Mouse (Mus musculus) right cerebral cortex, postnatal 25 days (tissue): ENCODE data around the gene Sema6b.

ENCODE experiments used
- DNase-seq: peaks from one replicate; pipeline ENCODE4 v3.0.0; 2022

Gene Sema6b

DNA sequence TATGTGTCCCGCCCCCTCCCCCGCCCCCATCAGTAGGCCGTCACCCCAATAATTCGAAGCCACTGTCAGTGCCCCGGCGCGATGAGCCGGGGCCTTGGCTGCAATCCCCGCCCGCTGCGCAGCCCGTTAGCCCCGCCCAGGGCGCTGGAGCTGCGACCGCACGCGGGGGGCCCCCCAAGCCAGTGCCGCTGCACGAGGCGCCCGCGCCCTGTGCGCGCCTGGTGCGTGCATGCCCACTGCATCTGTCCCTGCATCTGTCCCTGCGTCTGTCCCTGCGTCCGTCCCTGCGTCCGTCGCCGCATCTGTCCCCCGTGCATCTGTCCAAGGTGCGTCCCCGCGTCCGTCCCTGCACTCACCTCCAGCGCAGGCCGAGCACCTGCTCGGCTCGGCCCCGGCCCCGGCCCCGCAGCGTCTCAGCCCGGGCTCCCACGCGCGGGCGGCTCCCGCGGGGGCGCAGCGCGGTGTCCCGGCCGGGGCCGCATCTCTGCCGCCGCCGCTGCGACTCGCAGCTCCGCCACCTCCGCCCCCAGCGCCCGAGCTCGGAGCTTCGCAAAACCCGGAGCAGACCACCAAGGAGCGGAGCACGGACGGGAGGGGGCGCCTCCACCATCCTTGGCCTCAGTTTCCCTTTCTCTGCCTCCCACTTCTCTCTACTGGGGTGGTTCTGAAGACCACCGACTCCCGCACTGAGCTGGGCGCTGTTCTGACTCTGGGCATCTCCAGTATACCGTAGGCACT, at the start of gene Sema6b:
Gene Sema6b (minus strand): TSS at position 486 of the 738 bp plus-strand sequence.
- DNase-seq = peak; percentile 86

DNA sequence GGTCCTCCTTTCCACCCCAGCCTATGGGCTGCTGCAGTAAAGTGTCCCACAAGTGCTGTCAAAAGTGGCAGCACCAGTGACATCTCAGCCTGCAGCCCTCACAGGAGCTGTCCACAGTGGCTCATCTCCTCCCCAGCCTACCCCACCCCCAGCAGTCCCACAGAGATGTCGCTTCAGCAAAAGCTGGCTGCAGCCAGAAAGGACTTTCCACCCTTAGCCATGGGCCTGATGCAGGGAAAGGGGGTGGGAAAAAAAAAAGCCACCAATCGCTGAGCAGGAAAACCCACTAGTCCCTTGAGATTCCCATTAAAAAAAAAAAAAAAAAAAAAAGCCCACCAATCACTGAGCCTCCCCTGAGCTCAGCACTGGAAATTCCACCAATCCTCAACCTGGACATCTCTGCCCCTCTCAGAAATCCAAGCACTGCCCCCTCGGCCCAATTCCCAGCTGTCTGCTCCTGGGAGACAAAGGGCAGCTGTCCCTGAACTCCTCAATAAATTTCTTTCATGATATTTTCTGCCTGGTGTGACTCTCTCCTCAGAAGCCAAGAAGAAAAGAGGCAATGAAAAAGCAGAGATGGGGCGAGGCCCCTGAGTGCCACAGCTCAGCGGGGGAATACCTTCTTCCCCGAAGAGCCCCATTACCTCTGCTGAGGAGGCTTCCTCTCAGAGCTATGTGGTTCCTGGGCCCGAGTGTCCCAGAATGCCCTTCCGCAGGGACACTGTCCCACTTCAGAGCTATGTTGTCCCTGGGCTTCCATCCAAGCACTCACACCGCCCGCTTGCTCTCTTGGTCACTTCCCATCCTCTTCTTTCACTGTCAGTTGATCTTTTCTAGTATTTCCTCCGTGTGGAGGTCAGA, 45.4 kb upstream of the Sema6b start:
- DNase-seq = peak; percentile 21

DNA sequence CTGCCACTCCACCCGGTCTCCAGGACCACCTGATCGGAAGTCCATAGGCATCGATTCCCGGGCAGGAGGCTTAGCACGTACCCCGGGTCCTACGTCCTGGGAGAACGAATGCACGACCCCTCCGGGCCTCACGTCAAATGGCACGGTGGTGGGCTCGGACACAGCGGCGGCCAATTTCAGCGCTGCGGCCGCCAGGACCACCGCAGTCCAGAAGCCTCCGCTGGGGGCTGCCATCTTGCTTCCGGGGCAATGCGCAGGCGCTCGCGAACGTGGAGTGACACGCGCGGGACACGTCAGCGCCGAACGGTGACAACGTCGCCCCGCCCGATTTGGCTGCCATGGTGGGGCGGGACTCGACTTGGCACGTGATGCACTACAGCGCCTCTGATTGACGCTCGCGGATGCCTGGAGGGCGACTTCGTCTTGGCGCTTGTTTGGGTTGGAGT, 43.5 kb upstream of the Sema6b start, which contains the start of gene Mydgf:
Gene Mydgf (minus strand): TSS at position 263 of the 446 bp plus-strand sequence.
- peak; percentile 96 for DNase-seq

DNA sequence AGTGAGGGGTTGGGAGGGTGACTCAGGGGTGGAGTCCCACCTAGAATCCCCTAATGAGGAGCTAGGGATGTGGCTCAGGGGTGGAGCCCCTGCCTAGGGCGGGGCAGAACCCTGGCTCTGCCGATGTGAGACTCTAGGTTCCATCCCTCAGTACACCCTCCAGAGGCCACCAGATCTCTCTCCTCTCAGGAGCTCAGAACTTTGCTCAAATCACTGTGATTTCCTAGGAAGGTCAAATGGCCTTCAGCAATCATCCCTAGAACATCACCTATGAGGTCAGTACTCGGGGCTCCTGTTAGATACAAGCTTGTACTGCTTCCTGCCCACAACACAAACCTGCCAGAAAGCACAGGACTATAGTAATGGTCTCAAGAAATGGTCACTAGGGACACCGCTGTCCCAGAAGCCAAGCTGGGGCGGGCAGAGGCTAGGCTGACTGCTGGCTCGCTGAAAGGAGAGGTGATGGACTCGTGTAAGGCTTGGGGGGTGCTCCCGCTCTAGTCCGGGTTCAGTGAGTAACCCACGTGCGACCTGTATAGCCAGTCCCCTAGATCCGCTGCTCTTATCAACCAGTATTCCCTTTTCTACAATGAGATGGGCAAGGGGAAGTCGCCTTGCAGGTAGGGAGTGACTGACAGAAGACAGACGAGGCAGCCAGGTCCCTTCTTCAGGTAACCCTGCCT, 43.0 kb upstream of the Sema6b start:
- DNase-seq = no peak

DNA sequence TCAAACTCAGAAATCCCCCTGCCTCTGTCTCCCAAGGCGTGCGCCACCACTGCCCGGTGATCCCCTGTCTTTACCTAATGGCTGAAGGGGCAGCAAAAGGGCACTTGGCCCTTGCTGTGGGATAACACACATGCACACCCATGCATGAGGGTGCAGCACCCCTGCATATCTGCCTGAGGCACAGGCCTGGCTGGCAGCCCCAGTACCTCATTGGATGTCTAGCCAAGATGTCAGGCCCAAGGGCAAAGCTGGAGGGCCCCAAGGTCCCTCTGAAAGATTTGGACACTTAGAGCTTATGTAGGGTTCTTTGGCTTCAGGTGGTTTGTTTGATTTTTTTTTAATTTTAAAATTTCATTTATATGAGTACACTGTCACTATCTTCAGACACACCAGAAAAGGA, 35.3 kb upstream of the Sema6b start:
- DNase-seq = no peak

DNA sequence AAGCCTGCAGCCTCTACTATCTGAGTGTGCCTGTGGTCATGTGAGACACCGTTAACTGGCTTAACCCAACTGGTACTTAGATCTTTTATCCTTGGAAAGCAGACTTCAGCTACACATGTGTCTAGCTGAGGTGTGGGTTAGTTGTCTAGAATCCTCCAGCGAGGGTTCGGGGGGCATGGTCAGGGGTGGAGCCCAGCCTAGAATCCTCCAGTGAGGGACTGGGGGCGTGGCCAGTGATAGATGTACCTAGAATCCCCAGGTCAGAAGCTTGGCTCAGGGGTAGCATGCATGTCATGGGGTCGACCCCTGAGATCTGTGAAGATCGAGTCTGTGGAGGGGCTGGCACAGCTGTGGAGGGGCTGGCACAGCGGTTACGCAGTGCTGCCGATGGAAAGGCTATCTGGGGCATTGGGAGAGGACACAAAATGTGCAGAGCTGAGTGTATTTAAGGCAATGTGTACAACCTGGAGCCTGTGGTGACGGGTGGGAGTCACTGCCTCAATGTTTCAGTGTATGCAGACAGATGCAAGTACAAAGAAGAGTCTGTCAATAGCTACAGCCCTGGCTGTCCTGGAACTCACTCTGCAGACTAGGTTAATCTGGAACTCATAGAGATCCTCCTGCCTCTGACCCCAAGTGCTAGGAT, 33.4 kb upstream of the Sema6b start:
- no peak for DNase-seq

DNA sequence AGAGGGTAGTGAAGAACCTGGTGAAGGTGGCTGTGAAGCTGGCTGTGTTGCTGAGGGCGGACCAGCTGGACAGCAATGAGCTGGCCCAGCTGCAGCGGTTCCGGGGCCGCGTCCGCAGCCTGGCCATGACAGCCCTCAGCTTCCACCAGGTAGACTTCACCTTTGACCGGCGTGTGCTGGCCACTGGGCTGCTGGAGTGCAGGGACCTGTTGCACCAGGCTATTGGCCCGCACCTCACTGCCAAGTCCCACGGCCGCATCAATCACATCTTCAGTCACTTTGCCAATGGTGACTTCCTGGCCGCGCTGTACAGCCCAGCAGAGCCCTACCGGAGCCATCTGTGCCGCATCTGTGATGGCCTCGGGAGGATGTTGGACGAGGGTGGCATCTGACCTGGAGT, 31.7 kb upstream of the Sema6b start:
- DNase-seq = no peak

DNA sequence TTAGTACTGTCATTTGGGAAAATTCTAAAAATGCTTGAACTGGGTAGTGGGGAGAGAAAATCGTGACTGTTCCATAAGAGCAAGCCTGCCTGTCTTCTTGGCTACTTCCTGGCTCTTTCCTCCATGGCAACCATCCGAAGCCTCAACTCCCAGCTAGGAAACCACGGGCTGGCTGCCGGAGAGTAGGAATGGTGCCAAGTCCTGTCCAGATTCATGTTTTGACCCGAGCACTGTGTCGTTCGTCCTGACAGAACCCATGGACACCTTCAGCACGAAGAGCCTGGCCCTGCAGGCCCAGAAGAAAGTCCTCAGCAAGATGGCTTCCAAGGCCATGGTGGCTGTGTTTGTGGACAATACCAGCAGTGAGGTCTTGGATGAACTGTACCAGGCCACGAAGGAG, 31.3 kb upstream of the Sema6b start:
- no peak for DNase-seq

DNA sequence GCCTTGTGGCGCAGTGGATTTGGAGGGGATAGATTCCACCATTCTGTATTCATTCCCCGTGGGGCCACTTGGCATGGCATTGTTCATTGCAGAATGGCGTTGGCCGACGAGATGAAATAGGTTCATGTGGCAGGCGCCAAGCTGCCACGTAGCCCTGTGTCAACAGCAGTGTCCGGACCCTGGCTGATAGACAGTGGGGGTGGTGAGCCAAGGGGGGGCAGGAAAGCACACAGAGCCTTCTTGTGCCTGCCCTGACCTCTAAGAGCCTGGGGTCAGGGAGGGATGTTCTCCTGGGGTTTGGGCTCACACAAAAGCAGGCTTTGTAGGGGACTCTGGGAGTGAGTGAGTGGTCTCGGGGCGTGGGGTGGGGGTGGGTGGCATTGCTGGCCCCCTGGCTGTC, 30.5 kb upstream of the Sema6b start:
- no peak for DNase-seq

DNA sequence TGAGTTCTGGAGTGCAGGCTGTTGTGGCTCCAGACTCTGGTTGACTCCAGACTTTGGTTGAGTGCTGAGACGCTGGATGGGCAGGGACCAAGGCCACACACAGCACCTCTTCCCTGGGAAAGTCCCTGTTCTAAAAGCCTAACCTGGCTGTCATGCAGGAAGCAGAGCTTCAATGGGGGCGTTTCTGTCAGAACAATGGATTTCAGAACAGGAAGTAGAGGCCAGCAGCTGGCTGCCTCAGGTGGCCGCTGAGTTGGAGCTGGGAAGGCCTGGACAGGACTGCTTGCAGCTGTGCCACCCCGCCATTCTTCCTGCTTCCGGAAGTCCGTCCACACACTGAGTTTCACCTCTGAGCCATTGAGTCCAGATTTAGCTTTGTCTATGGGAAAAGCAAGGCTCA, 29.7 kb upstream of the Sema6b start:
- DNase-seq = no peak

DNA sequence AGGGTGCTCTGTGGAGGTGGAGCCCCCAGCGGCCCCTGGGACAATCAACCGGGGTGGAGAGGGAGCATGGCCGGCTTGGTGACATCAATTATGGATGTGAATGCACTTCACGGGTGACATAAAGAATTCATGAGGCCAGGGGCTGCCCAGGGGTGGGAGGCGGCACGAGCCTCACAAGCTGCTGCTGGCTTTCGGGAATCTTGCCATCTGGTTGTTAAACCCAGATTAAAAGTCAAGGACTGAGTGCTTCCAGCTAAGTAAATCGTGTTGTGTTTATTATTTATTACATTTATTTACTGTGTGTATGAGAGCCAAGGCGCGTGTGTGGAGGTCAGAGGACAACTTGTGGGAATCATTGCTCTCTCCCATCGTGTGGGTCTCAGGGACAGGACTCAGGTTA, 25.5 kb upstream of the Sema6b start:
- DNase-seq = no peak

DNA sequence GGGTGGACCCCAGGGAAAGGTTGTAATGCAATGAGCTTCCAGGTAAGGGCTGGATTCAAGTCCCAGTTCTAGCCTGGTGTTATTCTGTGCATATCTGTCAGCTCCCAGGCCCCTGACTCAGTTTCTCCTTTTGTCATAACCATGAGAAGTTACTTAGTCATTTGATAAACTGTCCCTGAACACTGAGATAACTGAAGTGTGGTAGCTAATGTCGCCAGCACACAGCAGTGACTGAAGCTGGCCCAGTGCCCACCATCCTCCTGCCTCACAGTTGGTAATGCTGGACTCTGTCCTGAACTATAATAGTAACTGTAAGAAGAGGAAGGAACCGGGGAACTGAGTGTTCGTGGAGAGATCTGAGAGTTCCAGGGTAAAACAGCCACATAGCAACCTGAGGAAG, 24.4 kb upstream of the Sema6b start:
- no peak for DNase-seq

DNA sequence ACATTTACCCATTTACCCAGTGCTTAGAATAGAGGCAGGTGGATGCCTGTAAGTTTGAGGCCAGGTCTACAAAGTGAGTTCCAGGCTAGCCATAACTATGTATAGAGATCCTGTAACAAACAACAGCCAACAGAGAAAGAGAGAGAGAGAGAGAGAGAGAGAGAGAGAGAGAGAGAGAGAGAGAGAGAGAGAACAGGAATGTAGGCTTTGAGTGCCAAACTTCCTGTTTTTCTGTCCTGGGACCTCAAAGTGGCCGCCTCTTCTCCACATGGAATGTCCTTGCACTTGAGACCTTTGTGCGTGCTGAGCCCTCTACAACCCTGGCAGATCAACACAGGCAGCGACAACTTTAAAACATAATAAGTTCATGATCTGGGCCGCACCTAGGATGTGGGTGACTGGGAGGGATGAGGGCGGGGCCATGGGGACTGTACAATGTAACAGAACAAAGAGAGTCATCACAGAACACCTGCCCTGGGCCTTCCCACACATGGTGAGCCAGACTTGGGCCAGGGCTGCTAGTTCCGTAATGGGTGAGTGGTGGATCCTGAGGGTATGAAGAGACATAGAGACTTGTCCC, 23.5 kb upstream of the Sema6b start:
- DNase-seq = no peak

DNA sequence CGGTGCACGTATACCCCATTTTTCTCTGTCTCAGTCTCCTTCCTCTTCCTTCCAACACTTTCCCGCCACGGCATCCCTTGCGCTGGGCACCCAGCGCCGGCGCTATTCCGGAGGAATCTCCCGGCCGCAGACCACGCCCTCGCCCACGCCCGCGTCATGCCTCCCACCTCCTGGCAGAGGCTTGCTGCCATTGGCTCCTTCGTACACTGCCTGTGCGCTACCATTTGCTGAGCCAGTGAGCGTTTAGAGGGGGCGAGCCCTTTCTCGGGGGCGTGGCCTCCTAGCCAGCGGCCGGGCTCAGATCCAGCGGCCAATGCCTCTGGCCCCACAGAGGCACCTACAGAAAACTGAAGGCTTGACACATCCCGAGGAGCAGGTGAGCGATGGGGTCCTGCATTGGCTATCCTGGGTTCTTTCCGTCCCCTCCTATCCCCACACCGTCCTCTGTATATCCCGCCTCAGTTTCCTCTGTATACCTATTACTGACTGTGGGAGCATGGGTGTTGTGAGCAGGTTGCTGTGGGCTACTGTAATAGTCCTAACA, 22.2 kb upstream of the Sema6b start, which contains the start of gene Tnfaip8l1:
Gene Tnfaip8l1 (plus strand): TSS at position 247 of the 544 bp plus-strand sequence.
- DNase-seq = peak; percentile 95

DNA sequence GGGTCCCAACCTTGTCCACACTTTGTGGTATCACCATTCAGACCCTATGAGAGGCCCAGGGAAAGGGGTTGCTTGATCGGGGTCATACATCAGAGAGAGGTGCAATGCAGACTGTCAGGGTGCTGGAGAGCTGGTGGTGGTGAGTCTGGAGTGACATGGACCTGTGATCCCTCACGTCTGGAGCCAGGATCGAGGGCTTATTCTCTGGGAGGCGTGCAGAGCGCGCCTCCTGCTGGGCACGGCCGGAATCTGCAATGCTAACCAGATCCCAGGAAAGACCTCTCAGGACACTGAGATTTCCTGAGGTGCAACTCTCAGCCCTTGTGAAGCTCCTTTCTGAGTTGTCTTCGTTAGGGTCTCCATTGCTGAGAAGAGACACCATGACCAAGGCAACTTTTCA, 19.6 kb upstream of the Sema6b start:
- no peak for DNase-seq

DNA sequence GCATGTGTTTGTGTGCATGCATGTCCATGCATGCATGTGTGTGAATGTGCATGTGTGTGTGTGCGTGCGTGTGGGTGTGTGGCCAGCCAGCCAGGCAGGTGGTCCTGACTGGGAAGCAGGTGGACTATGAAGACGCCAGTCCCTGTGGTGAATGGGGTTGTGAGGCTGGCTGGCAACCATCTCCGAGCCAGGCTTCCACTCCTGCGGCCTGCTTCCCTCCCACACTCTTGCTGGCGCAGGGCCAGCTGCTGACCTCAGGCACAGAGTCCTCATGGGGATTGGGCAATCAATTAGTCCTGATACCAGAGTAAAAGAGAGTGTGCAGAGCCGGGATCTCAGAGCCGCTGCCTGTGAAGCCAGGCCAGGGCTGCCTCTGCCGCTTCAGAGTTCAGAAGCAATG, 13.5 kb upstream of the Sema6b start:
- DNase-seq = no peak

DNA sequence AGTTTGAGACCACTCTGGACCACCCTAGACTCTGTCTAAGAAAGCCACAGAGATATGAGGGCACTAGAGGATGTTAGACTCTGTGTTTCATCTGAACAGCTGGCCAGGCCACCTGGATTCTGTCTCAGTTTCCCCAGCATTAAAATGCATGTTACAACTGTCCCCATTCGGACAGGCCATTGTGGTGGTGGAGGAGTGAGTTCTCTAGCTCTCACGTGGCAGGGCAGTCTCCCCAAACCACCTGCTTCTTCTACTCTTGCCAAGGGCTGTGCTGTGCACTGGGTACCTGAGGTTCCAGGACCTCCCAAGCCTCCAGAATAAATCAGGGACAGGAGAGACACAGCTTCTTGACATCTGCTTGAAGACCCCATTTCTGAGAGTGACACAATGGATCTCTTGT, 9.8 kb upstream of the Sema6b start:
- no peak for DNase-seq

DNA sequence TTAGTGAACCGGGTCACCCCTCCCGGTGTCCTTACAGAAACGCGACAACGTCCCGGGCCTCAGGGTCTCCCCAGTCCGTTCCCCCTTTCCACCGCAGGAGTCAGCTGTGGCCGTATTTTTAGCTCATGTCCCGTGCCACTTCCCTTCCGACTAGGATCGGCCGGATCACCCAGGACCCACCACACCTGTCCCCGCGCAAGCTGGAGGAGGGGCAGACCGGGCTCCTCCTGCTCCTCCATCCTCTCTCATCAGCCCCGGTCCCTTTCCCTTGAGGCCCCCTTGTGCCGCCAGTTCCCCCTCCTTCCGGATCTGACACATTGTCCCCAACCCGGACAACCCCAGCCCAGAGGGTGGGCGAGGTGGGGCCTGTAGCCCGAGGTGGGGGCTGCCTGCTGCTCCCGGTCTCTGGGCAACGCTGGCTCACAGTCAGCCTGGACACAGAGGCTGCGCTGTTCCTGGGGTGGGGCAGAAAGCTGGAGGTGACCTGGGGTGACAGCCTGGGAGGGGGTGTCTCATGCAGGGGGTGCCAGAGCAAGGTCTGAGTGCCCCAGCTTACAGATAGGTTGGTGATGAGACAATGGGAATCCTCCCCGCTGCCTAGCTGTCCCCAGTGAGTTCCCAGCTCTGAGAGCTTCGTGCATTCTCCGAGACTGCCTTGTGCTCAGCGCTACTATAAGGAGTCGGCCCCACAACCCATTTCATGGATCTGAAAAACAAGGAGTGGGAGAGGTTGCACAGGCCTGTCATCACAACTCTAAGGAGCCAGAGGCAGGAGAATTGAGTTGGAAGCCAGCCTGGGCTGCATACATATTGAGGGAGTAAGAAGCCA, 8.9 kb upstream of the Sema6b start:
- no peak for DNase-seq

DNA sequence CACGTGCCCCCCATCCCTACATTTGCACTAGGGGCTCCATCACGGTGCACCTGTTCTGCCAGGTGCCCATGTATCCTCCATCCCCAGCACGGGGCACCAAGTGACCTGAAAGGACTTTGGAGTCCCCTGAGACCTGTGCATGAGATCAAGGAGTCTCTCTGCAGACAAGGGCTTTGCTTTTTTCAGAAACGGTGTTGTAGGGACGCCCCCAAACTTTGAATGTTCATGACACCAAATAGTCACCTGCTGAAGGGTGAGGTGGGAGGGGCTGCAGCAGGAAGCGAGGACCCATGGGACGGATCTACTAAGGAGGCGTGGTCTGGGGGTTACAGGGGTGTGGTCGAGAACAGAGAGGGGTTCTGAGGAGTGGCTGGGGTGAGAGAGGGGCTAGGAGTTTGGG, 8.1 kb upstream of the Sema6b start:
- no peak for DNase-seq

DNA sequence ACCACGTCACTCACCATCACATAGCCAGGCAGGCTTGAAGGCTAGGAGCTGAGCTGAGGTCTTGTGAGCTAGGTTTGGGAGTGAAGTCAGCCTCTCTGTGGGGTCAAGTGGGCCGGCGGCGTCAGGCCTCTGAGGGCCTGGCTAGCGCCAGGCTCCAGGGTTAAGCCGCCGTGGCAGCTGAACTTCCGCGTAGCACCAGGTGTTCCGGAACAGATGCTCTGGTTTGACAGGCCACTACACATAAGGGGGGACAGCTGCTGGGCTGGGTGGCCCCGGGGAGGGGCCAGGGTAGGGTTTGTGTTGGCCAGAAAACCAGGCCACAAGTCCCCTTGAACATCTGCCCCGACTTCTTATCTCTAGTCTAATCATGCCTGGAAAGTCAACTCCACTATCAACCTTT, 7.3 kb upstream of the Sema6b start:
- no peak for DNase-seq

DNA sequence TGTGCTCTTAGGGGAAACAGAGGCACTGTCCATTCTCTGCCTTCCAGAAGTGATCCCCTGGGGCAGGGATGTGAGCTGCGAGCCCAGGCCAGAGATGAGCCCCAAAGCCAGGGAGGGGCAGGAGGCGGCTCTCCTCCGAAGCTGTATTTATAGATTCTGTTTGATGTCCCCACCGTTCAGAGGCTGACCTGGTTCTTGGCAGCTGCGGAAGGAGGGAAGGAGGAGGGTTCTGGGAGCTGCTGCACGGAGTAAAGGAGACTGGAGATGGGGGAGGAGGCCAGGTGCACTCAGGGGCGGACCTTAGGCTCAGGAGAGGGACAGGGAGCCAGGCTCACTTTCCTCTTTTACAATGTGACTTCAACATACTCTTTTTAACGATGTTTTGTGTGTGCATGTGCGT, 6.0 kb upstream of the Sema6b start:
- DNase-seq = no peak
